Mouse (Mus musculus): ENCODE measurements around the gene Gpr37. TPM values are rescaled to one million over a fixed set of nuclear protein-coding genes. Genes with fewer than 3 reads are reported as not detected.
A peak's percentile ranks its signal among the peaks of the same experiment; 100 is the strongest.

The Gpr37 gene
- 5.2 and 7.0 TPM in 2 replicates for polyA plus RNA-seq (2015; fragmentation: Nextera tagmentation; extraction: Ambion mirVana)

- Histone ChIP-seq H3K9ac (ENCODE audit: low read depth, low read length) (peak within 1 kb of the TSS; percentile 69), H3K36me3 (ENCODE audit: control insufficient read depth, insufficient read depth, low read length) (no peaks in the 10 kb centered on the region), H3K4me1 (ENCODE audit: control insufficient read depth, insufficient read depth, low read length) (peaks cover 6% of the 10 kb centered on the region), H3K9me3 (replicated peaks; ENCODE audit: control insufficient read depth, low read length, poor library complexity, severe bottlenecking) (no peaks in the 10 kb centered on the region), H3K27ac (ENCODE audit: low read length) (peak within 1 kb of the TSS; percentile 72), H3K4me2 (ENCODE audit: low read length) (peak within 1 kb of the TSS; percentile 76), H3K27me3 (ENCODE audit: control insufficient read depth, insufficient read depth, low read depth, low read length) (no peaks in the 10 kb centered on the region; the same call in 1 of the 2 replicates), H3K4me3 (ENCODE audit: low read depth, low read length) (peak within 1 kb of the TSS; percentile 57)
- no peak; the same call in 1 of the 2 replicates for ATAC-seq
- WGBS: 35% methylated on average over 7 of the region's 7 CpGs
Observed at GRCm38 (mm10) chr6:25690629-25691028, at the start of gene Gpr37. Gpr37 (minus strand) TSS chr6:25690729.

DNA sequence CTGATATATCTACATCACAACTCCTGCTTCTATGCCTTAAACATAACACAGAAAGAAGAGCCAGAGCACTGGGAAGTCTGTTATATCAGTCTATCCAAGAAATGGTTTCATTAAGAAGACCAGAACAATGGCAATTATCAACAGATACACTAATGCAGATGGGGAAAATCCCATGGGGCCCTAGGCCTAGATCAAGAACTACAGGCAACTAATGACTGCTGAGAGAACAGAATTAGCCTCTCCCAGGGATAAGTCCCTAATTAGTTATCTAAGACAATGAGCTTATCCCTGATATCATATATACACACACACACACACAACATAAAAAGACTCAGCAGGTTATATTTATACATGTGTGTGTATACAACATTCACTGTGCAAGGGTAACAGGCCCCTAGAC lies 46.0 kb upstream of the Gpr37 start:
- Histone ChIP-seq H3K36me3 (ENCODE audit: control insufficient read depth, insufficient read depth, low read length) (no peaks in the 10 kb centered on the region; the same call in 1 of the 2 replicates), H3K27me3 (ENCODE audit: control insufficient read depth, insufficient read depth, low read depth, low read length) (no peaks in the 10 kb centered on the region), H3K4me2 (ENCODE audit: low read length) (no peak overlapping the region), H3K9me3 (replicated peaks; ENCODE audit: control insufficient read depth, low read length, poor library complexity, severe bottlenecking) (no peaks in the 10 kb centered on the region), H3K4me1 (ENCODE audit: control insufficient read depth, insufficient read depth, low read length) (no peaks in the 10 kb centered on the region), H3K9ac (ENCODE audit: low read depth, low read length) (no peak overlapping the region), H3K27ac (ENCODE audit: low read length) (no peak overlapping the region), H3K4me3 (ENCODE audit: low read depth, low read length) (no peak overlapping the region)
- no peak for ATAC-seq

DNA sequence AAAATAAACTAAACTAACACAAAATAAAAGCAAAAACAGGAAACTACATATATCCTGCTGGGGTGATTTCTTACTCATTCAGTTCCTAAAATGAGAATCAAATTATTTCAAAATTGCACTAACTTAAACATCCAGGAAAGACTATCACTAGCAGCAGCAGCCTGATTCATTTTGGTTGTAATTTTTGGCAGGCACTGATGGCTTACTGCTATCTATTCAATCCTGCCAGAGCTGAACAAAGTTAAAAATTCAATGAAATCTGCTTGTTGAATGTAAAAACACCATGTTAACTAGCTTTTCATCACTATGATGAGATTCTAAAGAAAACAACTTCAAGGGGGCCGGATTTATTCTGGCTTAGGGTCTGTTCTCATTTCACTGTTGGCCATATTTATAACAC lies 36.0 kb upstream of the Gpr37 start:
- ATAC-seq: no peak
- 74% methylated on average over 1 of the region's 1 CpGs for WGBS
- no peak overlapping the region for H3K27ac ChIP-seq (ENCODE audit: low read length)
- no peaks in the 10 kb centered on the region for H3K27me3 ChIP-seq (ENCODE audit: control insufficient read depth, insufficient read depth, low read depth, low read length)
- no peak overlapping the region for H3K9ac ChIP-seq (ENCODE audit: low read depth, low read length)
- H3K4me3 ChIP-seq (ENCODE audit: low read depth, low read length): no peak overlapping the region
- H3K4me2 ChIP-seq (ENCODE audit: low read length): no peak overlapping the region
- H3K36me3 ChIP-seq (ENCODE audit: control insufficient read depth, insufficient read depth, low read length): no peaks in the 10 kb centered on the region
- H3K4me1 ChIP-seq (ENCODE audit: control insufficient read depth, insufficient read depth, low read length): no peaks in the 10 kb centered on the region
- no peaks in the 10 kb centered on the region for H3K9me3 ChIP-seq (replicated peaks; ENCODE audit: control insufficient read depth, low read length, poor library complexity, severe bottlenecking)

GRCm38 (mm10) chr6:25710601-25711000 lies 20.1 kb upstream of the Gpr37 start:
- Histone ChIP-seq H3K9me3 (replicated peaks; ENCODE audit: control insufficient read depth, low read length, poor library complexity, severe bottlenecking) (no peaks in the 10 kb centered on the region), H3K4me1 (ENCODE audit: control insufficient read depth, insufficient read depth, low read length) (no peaks in the 10 kb centered on the region), H3K4me3 (ENCODE audit: low read depth, low read length) (no peak overlapping the region), H3K27ac (ENCODE audit: low read length) (no peak overlapping the region), H3K9ac (ENCODE audit: low read depth, low read length) (no peak overlapping the region), H3K4me2 (ENCODE audit: low read length) (no peak overlapping the region), H3K36me3 (ENCODE audit: control insufficient read depth, insufficient read depth, low read length) (no peaks in the 10 kb centered on the region), H3K27me3 (ENCODE audit: control insufficient read depth, insufficient read depth, low read depth, low read length) (no peaks in the 10 kb centered on the region)
- WGBS: 45% methylated on average over 2 of the region's 2 CpGs
- ATAC-seq: no peak

DNA sequence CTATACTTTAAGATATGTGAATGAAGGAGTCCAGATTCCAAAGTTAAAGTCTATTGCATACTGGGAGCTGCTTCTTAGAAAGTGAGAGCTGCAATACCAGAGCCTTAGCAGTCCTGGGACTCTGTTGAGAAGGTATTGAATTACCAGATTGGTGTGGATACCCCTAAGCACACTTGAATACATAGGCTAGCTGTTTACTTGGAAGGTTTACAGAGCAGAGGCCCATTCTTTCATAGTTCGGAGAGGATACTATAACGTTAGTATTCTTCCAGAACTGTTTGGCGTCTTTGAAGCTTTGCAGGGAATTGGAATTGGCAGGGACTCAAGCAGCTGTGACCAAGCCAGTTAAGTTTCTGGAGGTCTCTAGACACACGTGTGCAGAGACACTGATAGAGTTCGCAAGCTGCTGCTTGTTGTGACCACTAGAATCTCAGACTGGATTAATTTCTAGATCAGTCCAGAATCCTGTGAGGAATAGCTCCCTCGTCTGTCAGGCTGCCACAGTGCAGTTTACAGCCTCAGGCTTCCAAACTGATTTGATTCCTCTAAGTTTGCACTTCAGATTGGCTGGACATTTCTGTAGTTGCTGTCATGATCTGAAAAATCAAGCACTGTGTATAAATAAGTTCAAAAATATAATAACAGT lies 18.8 kb upstream of the Gpr37 start:
- no peaks in the 10 kb centered on the region for H3K9me3 ChIP-seq (replicated peaks; ENCODE audit: control insufficient read depth, low read length, poor library complexity, severe bottlenecking)
- no peaks in the 10 kb centered on the region for H3K27me3 ChIP-seq (ENCODE audit: control insufficient read depth, insufficient read depth, low read depth, low read length)
- ATAC-seq: peak; percentile 54; the same call in 1 of the 2 replicates
- H3K4me2 ChIP-seq (ENCODE audit: low read length): no peak overlapping the region
- no peak overlapping the region for H3K9ac ChIP-seq (ENCODE audit: low read depth, low read length)
- 41% methylated on average over 6 of the region's 6 CpGs for WGBS
- no peaks in the 10 kb centered on the region for H3K4me1 ChIP-seq (ENCODE audit: control insufficient read depth, insufficient read depth, low read length)
- no peak overlapping the region for H3K27ac ChIP-seq (ENCODE audit: low read length)
- no peaks in the 10 kb centered on the region for H3K36me3 ChIP-seq (ENCODE audit: control insufficient read depth, insufficient read depth, low read length)
- H3K4me3 ChIP-seq (ENCODE audit: low read depth, low read length): no peak overlapping the region

DNA sequence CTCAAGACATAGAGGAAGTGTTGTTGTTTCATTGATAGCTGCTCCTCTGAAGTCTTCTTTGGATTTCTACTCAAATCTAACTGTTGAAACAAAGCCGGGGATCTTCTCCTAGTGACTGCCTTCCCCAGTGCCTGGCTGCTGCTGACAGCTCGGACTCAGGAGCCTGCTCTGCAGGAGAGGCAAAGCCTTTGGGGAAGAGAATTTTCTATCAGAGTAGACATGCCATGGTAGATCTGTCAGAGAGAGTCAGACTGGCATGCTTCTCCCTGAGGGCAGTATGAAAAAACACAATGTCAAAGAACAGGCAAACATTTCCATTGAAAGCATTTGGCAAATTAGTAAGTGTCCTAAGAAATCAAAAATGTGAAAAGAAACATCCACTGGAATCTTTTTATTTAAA lies 9.4 kb upstream of the Gpr37 start:
- Histone ChIP-seq H3K27ac (ENCODE audit: low read length) (no peak overlapping the region), H3K27me3 (ENCODE audit: control insufficient read depth, insufficient read depth, low read depth, low read length) (no peaks in the 10 kb centered on the region), H3K4me2 (ENCODE audit: low read length) (no peak overlapping the region), H3K9me3 (replicated peaks; ENCODE audit: control insufficient read depth, low read length, poor library complexity, severe bottlenecking) (no peaks in the 10 kb centered on the region), H3K36me3 (ENCODE audit: control insufficient read depth, insufficient read depth, low read length) (no peaks in the 10 kb centered on the region), H3K4me3 (ENCODE audit: low read depth, low read length) (no peak overlapping the region), H3K9ac (ENCODE audit: low read depth, low read length) (no peak overlapping the region), H3K4me1 (ENCODE audit: control insufficient read depth, insufficient read depth, low read length) (no peaks in the 10 kb centered on the region)
- 24% methylated on average over 2 of the region's 2 CpGs for WGBS
- no peak for ATAC-seq

DNA sequence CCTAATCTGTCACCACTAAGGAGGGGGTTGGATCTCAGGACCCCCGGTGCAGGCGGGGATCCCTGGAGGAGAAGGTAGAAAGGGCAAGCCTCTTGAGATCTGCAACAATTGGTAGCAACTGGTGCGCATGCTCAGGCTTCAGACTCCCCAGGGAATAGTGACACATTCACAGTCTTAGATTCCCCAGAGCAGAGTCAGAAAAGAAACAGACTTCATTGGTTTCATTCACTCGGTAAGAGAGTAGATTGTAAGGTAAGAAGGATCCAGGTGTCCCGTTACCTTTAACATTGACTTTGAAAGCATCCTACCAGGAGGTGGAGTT lies 284 bp downstream of the Gpr37 start:
- under 1% methylated on average over 5 of the region's 5 CpGs for whole genome bisulfite sequencing
- Histone ChIP-seq H3K9ac (ENCODE audit: low read depth, low read length) (peak overlapping the region; percentile 69), H3K27me3 (ENCODE audit: control insufficient read depth, insufficient read depth, low read depth, low read length) (no peaks in the 10 kb centered on the region; the same call in 1 of the 2 replicates), H3K4me3 (ENCODE audit: low read depth, low read length) (peak overlapping the region; percentile 57), H3K4me2 (ENCODE audit: low read length) (peak overlapping the region; percentile 76), H3K27ac (ENCODE audit: low read length) (peak overlapping the region; percentile 72), H3K4me1 (ENCODE audit: control insufficient read depth, insufficient read depth, low read length) (peaks cover 6% of the 10 kb centered on the region), H3K9me3 (replicated peaks; ENCODE audit: control insufficient read depth, low read length, poor library complexity, severe bottlenecking) (no peaks in the 10 kb centered on the region), H3K36me3 (ENCODE audit: control insufficient read depth, insufficient read depth, low read length) (no peaks in the 10 kb centered on the region)
- peak; percentile 81 for ATAC-seq

GRCm38 (mm10) chr6:25689520-25690283 lies 827 bp downstream of the Gpr37 start:
- H3K4me1 ChIP-seq (ENCODE audit: control insufficient read depth, insufficient read depth, low read length): peaks cover 6% of the 10 kb centered on the region
- no peaks in the 10 kb centered on the region for H3K9me3 ChIP-seq (replicated peaks; ENCODE audit: control insufficient read depth, low read length, poor library complexity, severe bottlenecking)
- H3K36me3 ChIP-seq (ENCODE audit: control insufficient read depth, insufficient read depth, low read length): no peaks in the 10 kb centered on the region
- peak overlapping the region; percentile 72 for H3K27ac ChIP-seq (ENCODE audit: low read length)
- peak; percentile 91 for ATAC-seq
- under 1% methylated on average over 43 of the region's 43 CpGs for WGBS
- H3K4me3 ChIP-seq (ENCODE audit: low read depth, low read length): peak overlapping the region; percentile 57
- H3K4me2 ChIP-seq (ENCODE audit: low read length): peak overlapping the region; percentile 76
- no peaks in the 10 kb centered on the region; the same call in 1 of the 2 replicates for H3K27me3 ChIP-seq (ENCODE audit: control insufficient read depth, insufficient read depth, low read depth, low read length)
- H3K9ac ChIP-seq (ENCODE audit: low read depth, low read length): peak overlapping the region; percentile 69

DNA sequence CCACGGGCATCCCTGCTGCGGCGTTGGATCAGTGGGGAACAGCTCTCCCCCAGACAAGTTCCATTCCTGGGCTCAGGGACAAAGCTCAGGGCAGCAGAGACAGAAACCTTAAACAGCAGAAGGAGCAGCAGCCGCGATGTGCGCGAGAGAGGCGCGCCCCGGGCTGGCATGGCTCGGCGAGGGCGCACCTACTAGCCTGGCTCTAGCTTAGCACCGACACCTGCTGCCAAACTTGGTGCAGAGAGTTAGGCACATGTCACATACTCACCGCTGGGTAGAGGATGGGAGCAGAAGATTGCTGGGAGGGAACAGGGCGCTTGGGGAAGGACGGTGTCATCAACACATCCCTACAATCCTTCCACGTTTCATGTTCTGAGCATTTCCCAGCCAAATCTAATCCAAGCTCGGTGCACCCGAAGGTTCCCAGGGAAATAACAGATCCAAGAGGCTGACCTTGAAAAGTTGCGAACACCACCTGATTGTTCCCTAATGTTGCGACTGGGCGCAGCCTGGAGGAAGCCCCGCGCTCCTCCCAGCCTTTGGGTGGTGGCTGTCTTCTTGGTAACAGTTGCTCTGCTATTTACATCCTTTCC lies 1.5 kb downstream of the Gpr37 start:
- peak overlapping the region; percentile 69 for H3K9ac ChIP-seq (ENCODE audit: low read depth, low read length)
- H3K27me3 ChIP-seq (ENCODE audit: control insufficient read depth, insufficient read depth, low read depth, low read length): no peaks in the 10 kb centered on the region; the same call in 1 of the 2 replicates
- no peaks in the 10 kb centered on the region for H3K36me3 ChIP-seq (ENCODE audit: control insufficient read depth, insufficient read depth, low read length)
- H3K4me1 ChIP-seq (ENCODE audit: control insufficient read depth, insufficient read depth, low read length): peaks cover 6% of the 10 kb centered on the region
- H3K27ac ChIP-seq (ENCODE audit: low read length): peak overlapping the region; percentile 72
- peak overlapping the region; percentile 57 for H3K4me3 ChIP-seq (ENCODE audit: low read depth, low read length)
- H3K9me3 ChIP-seq (replicated peaks; ENCODE audit: control insufficient read depth, low read length, poor library complexity, severe bottlenecking): no peaks in the 10 kb centered on the region
- WGBS: under 1% methylated on average over 25 of the region's 25 CpGs
- peak overlapping the region; percentile 76 for H3K4me2 ChIP-seq (ENCODE audit: low read length)
- ATAC-seq: peak; percentile 49

Data from midbrain, embryonic 16.5 days (tissue).